Mouse (Mus musculus): ENCODE measurements around the gene Erap1. TPM values are rescaled to one million over a fixed set of nuclear protein-coding genes. Genes with fewer than 3 reads are reported as not detected.
"Not testable (repeated sequence)": the region's sequence is repeated elsewhere in the genome, so short reads cannot be mapped to it uniquely, and the experiment has no call there.

The Erap1 gene
- 4.6 and 5.8 TPM in 2 replicates for polyA plus RNA-seq (2012; rRNA removed)
- polyA plus RNA-seq (2014; fragmentation: Nextera tagmentation; extraction: Ambion mirVana), result 8.9 and 10.0 TPM in 2 replicates

DNA sequence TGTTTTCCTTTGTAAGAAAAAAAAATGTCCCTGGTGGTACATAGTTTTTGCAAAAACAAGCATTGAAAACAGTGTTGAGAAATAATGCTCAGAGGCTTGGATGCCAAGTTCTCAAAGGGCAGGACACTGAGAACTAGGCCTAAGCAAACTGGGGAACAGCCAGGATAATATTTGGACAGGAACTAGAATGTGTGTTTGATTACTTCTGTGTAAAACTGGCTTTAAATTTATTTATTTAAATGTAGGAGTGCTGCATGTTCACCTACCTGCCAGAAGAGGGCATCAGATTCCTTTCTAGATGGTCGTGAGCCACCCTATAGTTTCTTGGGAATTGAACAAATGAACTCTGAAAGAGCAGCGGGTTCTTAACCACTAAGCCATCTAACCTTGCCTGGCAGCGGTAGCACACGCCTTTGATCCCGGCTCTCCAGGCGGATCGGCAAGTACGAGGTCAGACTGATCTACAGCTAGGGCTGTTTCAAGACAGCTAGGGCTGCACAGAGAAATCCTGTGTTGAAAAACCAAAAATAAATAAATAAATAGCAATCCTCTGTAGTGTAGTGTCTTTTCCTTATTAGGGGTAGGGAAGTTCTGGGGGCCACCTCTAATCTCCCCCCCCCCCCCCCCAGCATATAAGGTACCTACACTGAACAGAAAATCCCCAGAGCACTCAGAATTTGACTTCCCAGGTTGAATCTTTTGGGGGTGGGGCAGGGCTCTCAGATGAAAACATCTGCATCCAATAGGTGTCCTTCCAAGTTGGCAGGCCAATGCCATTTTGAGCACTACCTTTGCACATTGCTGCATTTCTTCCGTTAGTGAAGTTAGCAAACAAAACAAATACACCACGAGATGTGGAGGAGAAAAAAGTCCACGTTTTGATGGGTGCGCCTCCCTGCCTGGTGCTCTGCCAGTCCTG is at the start of gene Erap1:
TSS of gene Erap1 (plus strand) at position 776 of the 919 bp plus-strand sequence.
- under 1% methylated on average over 12 of the region's 12 CpGs for WGBS

DNA sequence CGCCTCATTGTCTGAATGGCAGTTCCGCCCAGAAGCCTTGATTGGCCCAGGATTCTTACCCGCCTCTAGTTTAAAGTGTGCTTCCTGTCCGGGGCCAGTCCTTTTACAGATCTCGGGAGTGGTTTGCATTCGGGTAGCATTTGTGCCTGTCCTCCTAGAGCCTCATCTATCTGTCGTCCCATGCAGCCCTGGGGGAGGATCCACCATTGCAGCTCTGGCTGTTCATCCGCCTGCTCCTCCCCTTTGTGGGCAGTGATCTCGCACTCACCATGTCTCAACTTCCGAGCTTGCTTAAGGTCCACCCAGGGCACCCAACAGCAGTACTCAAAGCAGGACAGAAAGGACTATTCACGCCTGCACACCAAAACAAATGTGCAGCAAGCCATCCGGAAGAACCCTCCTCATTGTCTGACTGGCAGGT is 48.0 kb upstream of the Erap1 start:
- 56% methylated on average over 12 of the region's 12 CpGs for WGBS
- DNase-seq (ENCODE audit: low spot score), result not testable (repeated sequence)

More for the DNA sequence above, at the start of gene Erap1:
- H3K9me3 ChIP-seq (ENCODE audit: control insufficient read depth, low read length), result no peaks in the 10 kb centered on the region
- no peak for TF ChIP-seq POLR2A (IDR thresholded peaks at IDR 0.05; ENCODE audit: borderline replicate concordance, extremely low read depth, insufficient read depth, insufficient read length)
- no peaks in the 10 kb centered on the region for H3K4me1 ChIP-seq (ENCODE audit: control insufficient read depth, insufficient read depth, low read length)
- peak within 1 kb of the TSS; percentile 91 for H3K27ac ChIP-seq (replicated peaks; ENCODE audit: low read depth, low read length)
- H3K4me2 ChIP-seq (replicated peaks; ENCODE audit: low read depth, low read length, severe bottlenecking), result peak within 1 kb of the TSS; percentile 76
- H3K9ac ChIP-seq (ENCODE audit: low read depth, low read length, severe bottlenecking), result peak within 1 kb of the TSS; percentile 95
- ATAC-seq (ENCODE audit: low FRiP score, low read depth) (peak; percentile 38), DNase-seq (ENCODE audit: low spot score) (peak; percentile 73)
- H3K27me3 ChIP-seq (ENCODE audit: control insufficient read depth, insufficient read depth, low read length), result no peaks in the 10 kb centered on the region
- no peaks in the 10 kb centered on the region for H3K36me3 ChIP-seq (ENCODE audit: control insufficient read depth, insufficient read depth, low read length)
- H3K4me3 ChIP-seq (replicated peaks; ENCODE audit: low read length), result peak within 1 kb of the TSS; percentile 67

DNA sequence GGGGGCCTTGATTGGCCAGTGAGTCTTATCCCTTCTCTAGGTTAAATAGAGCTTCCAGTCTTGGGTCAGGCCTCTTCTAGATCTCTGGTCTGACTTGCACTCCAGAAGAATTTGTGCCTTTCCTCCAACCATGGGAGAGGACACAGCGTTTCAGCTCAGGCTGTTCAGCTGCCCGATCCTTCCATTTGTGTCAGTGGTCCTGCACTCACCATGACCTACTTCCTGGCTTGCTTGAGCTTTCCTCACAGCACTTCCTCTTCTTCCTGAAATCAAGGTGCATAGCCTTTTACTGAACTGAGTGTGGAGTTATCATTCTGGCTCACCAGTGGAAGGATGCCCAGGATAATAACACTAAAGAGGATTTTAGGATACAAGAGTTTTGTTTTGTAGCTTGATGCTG is 47.5 kb upstream of the Erap1 start:
- WGBS, result 77% methylated on average over 2 of the region's 2 CpGs

More for the DNA sequence above, 48.0 kb upstream of the Erap1 start:
- H3K27ac ChIP-seq (replicated peaks; ENCODE audit: low read depth, low read length); H3K27me3 ChIP-seq (ENCODE audit: control insufficient read depth, insufficient read depth, low read length); H3K4me2 ChIP-seq (replicated peaks; ENCODE audit: low read depth, low read length, severe bottlenecking); H3K4me3 ChIP-seq (replicated peaks; ENCODE audit: low read length); H3K4me1 ChIP-seq (ENCODE audit: control insufficient read depth, insufficient read depth, low read length); H3K9ac ChIP-seq (ENCODE audit: low read depth, low read length, severe bottlenecking); ATAC-seq (ENCODE audit: low FRiP score, low read depth); H3K36me3 ChIP-seq (ENCODE audit: control insufficient read depth, insufficient read depth, low read length); H3K9me3 ChIP-seq (ENCODE audit: control insufficient read depth, low read length): not testable (repeated sequence)

DNA sequence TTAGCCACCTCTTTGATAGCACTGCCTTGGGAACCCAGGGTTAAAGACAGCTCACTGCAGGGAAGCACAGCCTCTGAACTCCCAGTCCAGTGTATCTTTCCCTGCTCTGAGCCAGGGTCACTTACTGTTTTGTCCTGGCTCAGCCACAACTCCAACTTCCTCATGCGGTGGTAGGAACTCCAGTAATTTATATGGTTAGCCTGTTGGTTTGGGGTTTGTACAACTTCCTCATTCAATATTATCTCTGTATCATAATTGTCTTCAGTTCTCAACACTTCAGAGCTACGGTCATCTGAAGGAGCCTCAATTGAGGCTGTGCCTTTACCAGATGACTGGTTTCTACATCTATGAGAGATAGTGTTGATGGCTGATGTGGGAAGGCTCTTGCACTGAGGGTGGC is 42.3 kb upstream of the Erap1 start:
- not testable (repeated sequence) for H3K4me1 ChIP-seq (ENCODE audit: control insufficient read depth, insufficient read depth, low read length); H3K4me2 ChIP-seq (replicated peaks; ENCODE audit: low read depth, low read length, severe bottlenecking); H3K9ac ChIP-seq (ENCODE audit: low read depth, low read length, severe bottlenecking); ATAC-seq (ENCODE audit: low FRiP score, low read depth); H3K9me3 ChIP-seq (ENCODE audit: control insufficient read depth, low read length); H3K27ac ChIP-seq (replicated peaks; ENCODE audit: low read depth, low read length); H3K27me3 ChIP-seq (ENCODE audit: control insufficient read depth, insufficient read depth, low read length); H3K36me3 ChIP-seq (ENCODE audit: control insufficient read depth, insufficient read depth, low read length); H3K4me3 ChIP-seq (replicated peaks; ENCODE audit: low read length); DNase-seq (ENCODE audit: low spot score)
- 91% methylated on average over 2 of the region's 2 CpGs for WGBS

More for the DNA sequence above, 47.5 kb upstream of the Erap1 start:
- not testable (repeated sequence) for H3K4me3 ChIP-seq (replicated peaks; ENCODE audit: low read length); H3K4me2 ChIP-seq (replicated peaks; ENCODE audit: low read depth, low read length, severe bottlenecking); H3K9me3 ChIP-seq (ENCODE audit: control insufficient read depth, low read length); H3K27me3 ChIP-seq (ENCODE audit: control insufficient read depth, insufficient read depth, low read length); H3K27ac ChIP-seq (replicated peaks; ENCODE audit: low read depth, low read length); ATAC-seq (ENCODE audit: low FRiP score, low read depth); H3K36me3 ChIP-seq (ENCODE audit: control insufficient read depth, insufficient read depth, low read length); H3K9ac ChIP-seq (ENCODE audit: low read depth, low read length, severe bottlenecking); H3K4me1 ChIP-seq (ENCODE audit: control insufficient read depth, insufficient read depth, low read length); DNase-seq (ENCODE audit: low spot score)

DNA sequence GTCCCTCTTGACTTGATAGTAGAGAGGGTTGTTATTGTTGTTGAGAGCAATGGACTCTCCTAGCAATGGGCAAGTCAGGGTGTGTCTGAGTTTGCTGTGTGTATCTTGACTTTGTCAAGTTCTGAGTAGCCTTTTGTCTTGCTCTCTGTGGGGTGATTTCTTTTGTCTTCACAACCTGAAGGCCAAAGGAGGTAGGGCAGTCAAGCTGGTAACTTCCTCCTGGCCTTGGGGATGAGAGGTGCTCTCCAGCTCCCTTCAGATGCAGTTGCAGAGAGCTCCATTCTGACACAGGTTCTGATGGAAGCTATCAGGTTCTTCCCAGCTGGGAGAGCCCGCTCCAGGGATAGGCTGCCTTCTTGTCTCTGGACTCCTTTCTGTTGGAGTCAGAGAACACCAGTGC is 37.6 kb upstream of the Erap1 start:
- not testable (repeated sequence) for H3K4me1 ChIP-seq (ENCODE audit: control insufficient read depth, insufficient read depth, low read length); H3K4me3 ChIP-seq (replicated peaks; ENCODE audit: low read length); H3K9ac ChIP-seq (ENCODE audit: low read depth, low read length, severe bottlenecking); H3K36me3 ChIP-seq (ENCODE audit: control insufficient read depth, insufficient read depth, low read length); ATAC-seq (ENCODE audit: low FRiP score, low read depth); H3K4me2 ChIP-seq (replicated peaks; ENCODE audit: low read depth, low read length, severe bottlenecking); H3K9me3 ChIP-seq (ENCODE audit: control insufficient read depth, low read length); DNase-seq (ENCODE audit: low spot score); H3K27ac ChIP-seq (replicated peaks; ENCODE audit: low read depth, low read length); H3K27me3 ChIP-seq (ENCODE audit: control insufficient read depth, insufficient read depth, low read length)
- WGBS, result no CpG with 5 or more reads among the region's 1 CpGs

All from limb, embryonic 14.5 days (tissue).